Mouse (Mus musculus): ENCODE data around the gene Tent5c.
"Not testable (repeated sequence)": the region's sequence is repeated elsewhere in the genome, so short reads cannot be mapped to it uniquely, and the experiment has no call there.

Gene Tent5c

DNA sequence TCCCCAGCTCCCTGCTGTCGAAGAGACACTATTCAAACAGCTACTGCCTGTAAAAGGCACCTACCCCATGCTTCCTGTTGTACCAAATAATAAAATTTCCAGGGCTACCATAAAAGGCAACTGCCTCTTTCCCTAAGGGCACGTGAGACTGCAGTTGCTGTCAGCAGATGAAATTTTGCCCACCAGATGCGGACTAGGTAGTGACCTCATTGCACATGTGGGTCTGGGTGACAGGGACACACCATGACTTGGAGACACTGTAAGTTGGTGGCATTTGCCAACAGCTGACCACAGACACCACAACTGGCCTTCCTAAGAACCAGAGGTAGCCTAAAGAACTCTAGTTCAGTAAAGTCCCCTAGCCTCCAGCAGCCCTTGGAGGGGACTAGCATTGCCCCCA, 50.0 kb downstream of the Tent5c start:
- DNase-seq (ENCODE audit: low spot score in 2 of 2): no peak

DNA sequence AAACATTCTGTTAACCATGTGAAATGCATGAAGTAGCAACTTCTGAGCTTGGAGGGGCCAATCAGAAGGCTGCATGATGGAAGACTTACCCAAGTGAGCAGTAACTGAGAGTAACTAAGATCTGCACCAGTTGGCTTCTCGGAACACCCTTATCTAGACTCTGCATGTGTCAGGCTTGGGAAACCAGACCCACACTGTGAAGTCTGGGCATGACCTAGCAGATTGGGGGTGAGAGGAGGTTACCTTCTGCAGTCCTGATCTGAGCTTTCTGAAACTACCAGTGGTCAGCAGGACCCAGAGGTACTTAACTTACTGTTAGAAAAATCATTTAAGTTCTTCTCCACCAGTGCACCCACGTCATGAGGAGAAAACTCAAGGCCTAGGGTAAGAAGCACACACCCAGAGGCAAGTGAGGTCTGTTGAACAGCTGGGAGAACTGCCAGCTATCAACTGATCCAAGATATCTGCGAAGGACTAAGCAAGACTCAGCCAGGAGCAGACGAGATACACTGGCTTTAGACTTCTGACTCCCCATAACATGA, 50.6 kb downstream of the Tent5c start:
- no peak for DNase-seq (ENCODE audit: low spot score in 2 of 2)

DNA sequence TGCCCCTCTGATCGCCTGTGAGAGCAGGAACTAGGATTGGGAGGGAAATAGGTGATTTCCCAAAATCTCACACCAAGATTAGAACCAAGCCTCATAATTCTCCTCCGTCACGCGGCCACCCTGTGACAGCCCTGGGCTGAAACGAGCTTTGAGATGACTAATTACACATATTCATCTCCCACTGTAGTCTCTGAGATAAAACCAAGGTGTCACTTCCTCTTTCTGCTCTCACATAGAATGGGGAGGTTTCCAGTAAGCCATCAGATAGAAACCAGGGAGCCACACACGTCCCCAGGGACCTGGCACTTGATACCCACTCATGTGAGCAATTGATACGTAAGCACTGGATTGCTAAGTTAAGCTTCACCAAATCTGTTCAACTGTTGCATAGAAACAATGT, 52.4 kb downstream of the Tent5c start:
- DNase-seq (ENCODE audit: low spot score in 2 of 2): no peak

DNA sequence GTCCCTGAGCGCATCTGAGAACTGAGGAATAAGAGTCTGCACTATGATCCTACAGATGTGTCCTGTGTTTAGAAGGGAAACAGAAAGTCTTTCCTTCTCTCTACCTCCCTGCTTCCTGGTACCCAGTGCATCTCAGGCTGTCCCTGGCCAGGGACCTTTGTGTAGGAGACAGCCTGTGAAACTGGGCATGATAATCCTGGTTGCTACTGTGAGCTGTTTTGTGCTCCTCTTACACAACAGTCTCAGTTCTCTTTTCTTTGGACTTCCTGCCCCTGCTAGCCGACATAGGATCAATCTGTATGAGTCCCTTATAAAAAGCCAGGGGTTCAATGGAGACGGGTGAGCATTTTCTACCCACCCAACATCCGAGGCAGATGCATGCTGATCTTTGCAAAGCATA, 57.4 kb downstream of the Tent5c start:
- DNase-seq (ENCODE audit: low spot score in 2 of 2): no peak

DNA sequence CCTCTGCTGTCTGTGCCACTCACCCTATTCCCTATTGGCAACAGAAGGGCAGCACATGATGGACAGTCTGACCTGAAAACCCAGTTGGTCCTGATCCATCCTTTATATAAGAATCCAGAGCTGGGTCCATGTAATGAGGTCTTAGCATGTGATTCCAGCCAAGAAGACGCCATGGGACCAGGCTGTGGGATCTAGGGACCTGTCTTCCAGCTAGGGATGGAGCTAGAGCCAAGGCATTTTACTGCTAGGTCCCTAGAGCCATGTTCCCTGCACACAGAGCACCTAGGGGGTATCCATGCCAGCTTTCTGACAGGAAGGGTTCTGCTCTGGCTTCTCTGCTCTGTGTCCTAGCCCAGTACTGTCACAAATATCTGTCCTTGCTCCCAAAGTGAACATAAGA, 58.4 kb downstream of the Tent5c start:
- DNase-seq (ENCODE audit: low spot score in 2 of 2): no peak

DNA sequence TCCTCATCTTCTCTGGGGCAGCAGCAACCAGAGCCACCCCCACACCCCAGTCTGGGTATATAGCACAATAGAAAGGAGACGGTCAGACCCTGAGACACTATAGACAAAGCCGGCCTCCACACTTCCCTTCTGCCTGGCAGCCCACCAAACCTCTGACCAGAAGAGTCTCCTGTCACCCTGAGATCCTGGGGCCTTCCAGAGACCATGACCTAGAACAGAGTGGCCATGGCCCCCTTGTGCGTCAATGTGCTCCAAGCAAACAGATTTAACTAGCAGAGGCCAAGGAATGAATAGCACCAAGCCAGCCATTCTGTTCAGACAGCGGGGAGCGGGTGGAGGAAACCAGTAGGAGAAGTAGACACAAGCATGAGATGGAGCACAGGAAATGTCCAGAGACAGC, 59.0 kb downstream of the Tent5c start:
- DNase-seq (ENCODE audit: low spot score in 2 of 2): no peak

DNA sequence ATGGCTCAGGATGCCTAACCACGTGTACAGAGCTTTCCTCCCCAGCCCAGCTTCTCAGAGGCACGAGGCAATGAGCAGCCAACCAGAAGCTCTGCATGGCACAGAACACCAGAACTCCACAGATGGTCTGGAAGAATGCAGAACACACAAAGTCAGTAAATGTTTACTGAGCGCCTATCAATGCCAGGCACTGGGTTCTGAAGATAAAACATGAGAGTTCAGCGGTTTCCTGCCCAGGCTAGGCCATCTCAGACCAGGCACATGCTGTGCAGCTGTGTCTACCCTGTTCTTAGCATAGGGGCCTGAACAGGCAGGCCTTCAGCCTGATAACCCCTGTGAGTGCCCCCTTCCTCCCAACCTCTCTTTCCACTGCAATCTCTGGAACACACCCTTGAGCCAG, 59.5 kb downstream of the Tent5c start:
- DNase-seq (ENCODE audit: low spot score in 2 of 2): no peak

DNA sequence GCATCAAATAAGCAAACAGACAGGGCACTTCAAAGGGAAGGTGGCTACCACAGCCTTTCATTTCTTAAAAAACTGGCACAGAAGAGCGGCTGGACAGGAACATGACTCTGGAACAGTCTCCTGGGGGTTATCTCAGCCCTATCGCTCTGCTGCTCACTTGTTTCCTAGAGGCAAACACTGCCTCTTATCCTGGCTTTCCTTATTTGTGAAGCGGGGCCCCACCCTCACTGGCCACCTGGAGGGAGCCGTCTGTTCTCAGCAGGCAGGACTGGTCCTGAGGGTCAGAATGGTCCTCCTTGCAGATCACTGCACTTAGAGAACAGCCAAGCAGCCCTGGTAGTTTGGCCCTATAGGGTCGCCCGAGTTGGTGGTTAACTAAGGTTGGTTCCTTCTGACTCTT, 61.6 kb downstream of the Tent5c start:
- no peak for DNase-seq (ENCODE audit: low spot score in 2 of 2)

DNA sequence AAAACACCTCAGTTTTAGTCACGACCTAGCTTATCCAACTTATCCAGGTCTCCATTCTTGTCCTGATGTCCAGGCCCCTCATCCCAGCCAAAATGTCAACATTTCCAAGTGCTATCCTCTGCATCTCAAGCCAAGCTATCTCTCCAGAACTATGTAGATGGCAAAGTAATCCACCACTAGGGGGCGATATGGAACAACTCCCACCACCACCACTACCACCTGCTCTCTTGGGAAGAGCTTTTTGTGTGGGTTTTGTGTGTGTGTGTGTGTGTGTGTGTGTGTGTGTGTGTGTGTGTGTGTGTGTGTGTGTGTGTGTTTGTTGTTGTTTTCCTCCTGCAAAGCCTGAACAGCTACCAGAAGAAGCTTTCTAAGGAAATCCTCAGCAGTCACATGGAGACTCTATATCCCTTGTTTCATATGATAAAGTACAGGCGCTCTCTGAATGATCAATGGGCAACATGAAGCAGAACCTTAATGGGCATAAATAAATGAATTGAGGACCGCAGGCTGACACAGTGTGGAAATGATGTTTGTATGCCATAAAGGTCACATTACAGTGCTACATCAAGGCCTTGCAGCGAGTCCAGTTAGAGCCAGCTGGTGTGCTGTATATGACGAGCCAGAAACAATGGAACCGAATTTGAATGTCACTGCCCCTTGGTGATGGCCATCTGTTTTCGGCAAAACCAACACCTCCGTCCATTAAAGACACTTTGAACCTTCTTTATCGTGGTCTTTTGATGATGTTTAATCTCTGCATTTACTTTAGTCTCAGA, 66.5 kb downstream of the Tent5c start:
- DNase-seq (ENCODE audit: low spot score in 2 of 2): no peak

DNA sequence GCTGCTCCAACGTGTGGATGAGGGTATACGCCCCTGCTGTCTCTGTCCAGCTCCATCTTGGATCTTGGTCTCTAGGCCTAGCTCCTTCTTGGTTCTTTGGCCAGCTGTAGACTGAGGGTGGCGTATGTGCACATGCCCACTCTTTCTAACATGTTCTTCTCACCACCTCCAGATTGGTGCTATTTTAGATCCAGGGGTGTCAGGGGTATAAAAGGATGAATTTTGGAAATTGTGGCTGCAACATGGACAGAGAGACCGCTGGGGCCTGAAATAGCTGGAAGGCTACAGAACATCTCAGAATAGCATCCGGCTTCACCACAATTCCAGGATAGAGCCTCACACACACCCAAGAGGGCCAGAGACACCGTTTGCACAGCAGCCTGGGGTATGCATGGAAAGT, 67.8 kb downstream of the Tent5c start:
- no peak for DNase-seq (ENCODE audit: low spot score in 2 of 2)

DNA sequence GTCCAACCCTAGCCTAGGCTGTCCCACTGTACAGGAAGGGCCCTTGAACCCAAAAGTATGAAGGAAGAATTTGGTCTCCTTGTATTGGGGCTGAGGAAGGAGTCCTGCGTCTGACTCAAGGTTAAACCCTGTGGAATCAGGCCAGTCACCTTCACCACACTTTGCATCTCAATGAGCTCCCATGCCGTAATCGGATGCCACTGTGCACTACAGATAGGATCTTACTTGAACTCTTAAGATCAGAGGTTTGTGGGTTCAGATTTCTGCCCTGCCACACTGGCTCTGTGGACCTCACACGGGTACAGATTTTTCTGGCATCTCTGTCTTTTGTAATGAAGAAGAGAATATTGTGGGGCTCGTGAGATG, 68.5 kb downstream of the Tent5c start:
- DNase-seq (ENCODE audit: low spot score in 2 of 2): no peak

DNA sequence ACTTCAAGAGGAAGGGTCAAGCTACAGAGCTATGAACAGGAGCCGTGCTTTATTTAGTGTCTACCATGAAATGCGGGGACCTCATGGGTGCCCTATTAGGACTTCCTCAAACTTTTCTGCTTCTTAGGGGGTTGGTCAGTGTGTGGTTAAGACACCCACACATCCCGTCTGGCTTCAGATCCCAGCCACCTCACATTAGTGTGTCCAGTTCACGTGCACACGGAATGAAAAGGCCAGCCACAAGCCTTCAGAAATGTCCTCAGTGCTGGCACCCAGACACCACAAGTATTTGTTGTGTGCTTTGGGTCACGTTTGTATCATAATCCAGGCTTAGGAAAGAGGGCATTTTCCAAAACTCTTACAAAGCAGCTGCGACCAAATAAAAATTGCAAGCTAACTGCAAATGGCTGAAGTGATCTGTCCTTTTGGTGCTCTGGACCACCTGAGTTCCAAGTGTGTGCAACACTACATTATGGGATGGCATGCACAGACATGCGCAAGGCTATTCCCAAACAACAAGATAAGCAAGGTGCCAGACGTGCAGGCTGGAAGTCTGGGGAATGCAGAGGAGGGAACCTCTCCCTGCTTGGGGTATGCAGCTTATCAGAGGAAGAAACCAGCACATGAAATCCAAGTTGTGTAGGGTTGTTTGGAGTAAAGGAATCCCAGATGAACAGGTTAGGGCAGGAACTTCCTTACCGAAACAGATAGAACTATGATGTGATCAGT, 69.0 kb downstream of the Tent5c start:
- no peak for DNase-seq (ENCODE audit: low spot score in 2 of 2)

DNA sequence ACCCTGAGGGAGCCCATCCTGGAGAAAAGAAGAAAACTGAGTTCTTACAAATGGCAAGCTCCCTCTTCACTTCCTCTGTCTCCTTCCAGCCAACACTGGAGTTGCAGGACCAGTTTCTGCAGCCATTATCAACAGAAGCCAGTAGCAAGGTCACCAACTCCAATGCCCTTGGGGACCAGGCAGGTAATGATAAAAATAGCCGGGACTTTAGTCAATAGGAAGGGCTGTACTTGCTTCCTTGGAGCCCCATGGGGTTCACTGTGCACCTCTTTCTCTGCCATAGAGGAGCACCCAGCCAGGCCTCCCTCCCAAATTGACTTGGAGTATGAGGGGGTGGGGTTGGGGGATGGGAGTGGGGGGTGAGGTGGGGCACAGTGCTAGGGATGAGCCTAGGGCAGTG, 70.7 kb downstream of the Tent5c start:
- no peak for DNase-seq (ENCODE audit: low spot score in 2 of 2)

DNA sequence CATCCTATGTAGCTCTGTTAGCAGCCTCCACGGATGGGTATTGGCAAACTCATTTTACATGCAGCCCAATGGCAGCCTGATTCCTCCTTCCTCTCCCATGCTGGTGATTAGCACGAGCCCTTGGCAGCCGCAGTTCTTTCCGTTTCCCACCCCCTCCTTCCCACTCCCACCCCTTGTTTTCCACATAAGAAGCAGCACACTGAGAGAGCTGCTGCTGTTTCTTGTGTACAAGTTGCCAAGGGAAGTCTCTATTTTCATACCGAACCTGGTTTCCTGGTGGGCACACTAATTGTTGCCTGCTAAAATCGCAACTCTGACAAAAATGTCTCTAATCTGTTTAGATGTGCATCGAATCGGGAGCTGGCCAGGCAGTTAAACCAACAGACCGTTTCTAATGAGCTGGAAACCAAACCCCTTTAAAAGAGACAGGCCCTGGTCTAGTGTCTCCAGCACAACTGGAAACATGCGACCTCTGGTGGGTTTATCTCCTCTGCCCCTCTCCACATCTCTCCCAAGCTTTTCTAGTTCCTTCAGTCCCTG, 71.3 kb downstream of the Tent5c start:
- no peak for DNase-seq (ENCODE audit: low spot score in 2 of 2)

DNA sequence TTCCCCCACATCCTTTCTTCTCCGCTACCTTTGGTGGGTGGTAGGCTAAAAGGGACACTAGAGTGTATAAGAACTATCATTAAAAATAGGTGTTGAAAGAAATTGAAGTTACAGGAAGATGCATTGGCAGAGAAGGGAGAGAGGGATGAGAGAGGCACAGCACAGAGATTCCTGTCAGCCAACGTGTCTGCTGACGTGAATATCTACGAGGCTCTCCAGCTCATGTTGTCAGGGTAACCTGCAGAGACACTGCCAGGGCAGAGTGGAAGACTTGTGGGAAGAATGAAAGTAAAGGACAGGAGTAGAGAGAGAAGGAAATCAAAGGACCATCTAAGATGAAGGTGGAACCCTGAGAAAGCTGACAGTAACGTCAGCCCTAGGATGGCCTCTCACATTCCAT, 73.5 kb downstream of the Tent5c start:
- no peak for DNase-seq (ENCODE audit: low spot score in 2 of 2)

DNA sequence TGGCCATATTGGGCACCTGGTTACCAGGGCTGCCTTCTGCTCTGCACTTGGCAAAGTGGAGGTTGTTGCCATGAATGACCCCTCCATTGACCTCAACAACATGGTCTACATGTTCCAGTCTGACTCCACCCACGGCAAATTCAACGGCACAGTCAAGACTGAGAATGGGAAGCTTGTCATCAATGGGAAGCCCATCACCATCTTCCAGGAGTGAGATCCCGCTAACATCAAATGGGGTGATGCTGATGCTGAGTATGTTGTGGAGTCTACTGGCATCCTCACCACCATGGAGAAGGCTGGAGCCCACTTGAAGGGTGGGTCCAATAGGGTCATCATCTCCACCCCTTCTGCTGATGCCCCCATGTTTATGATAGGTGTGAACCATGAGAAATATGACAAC, 75.5 kb downstream of the Tent5c start:
- DNase-seq (ENCODE audit: low spot score in 2 of 2): not testable (repeated sequence)

DNA sequence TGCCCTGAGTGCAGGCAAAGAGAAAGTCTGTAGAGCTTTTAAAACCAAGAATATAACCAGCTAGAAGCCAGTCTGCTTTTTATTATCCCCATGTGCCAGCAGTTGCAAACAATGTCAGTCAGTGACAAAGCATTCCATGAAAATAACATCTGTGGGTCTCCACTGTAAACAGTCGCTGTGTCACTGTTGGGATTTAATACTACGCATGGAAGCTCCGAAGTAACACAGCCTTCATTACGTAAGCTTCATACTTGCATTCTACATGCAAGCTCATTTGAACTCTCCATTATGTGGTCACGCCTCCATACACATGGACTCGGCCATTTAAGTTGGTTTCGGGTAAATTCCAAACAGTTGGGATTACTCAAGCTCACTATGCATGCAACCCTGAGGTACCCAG, 77.2 kb downstream of the Tent5c start:
- DNase-seq (ENCODE audit: low spot score in 2 of 2): no peak

DNA sequence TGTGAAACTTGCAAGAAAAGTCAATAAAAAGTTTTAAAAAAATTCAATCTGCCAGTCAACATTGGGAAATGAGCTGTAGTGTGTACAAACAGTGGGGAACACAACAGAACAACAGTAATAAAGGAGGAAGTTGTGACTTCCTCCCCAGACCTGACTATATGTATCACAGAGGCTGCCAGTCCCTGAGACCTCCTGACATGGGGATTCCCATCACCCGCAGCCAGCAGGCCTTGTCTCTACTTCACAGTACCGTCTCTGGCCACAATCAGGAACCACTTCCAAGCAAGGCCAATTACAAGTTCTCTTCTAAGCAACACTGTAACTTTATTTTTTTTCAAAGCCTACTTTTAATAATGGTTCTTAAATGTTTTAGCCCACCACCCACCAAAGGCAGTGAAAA, 79.8 kb downstream of the Tent5c start:
- no peak for DNase-seq (ENCODE audit: low spot score in 2 of 2)

DNA sequence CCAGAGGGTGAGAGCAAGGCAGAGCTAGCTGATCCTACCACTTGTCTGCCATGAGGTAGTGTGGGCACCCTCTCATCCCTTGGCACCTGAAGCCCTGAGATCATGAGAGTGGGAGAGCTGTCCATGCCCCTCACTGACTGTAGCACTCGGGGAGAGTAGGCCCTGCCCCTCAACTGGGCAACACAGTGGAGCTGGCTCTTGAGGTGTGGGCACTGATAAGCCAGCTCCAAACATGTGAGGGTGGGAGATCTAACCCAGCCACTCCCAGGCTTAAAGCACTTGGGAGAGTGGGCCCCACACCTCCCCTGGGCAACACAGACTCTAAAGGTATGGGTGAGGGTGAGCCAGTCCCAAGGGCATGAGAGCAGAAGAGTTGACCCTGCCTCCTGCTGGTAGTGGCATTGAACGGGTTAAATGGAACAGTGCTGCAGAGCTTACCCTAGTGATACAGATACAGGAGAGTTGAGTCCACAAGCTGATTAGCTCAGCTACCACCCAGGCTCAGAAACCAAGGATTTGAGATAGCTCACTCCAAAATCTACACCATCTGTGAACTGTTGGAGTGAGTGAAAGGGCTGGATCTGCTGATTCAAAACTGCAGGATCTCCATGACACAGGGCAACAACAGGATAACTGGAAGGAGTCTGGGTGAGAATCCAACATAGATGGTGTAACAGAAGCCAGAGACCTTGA, 80.6 kb downstream of the Tent5c start:
- no peak for DNase-seq (ENCODE audit: low spot score in 2 of 2)

DNA sequence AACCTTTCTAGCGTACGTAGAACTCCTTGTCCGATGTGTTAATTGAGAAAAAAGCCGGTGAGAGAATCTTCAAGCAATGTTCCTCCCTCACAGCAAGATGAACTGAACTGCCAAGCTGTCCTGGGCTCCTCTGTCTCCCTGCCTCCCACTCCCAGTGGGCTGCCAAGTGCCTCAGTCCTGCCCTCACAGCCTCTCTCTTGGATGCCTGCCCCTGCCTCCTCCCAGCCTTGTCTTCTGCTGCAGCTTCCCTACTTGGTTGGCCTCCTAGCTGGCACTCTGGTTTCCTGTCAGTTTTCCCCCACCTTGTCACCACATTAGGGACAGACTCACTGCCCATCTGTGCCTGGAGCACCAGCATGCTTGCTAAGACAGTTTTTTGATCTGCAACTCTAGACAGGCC, 86.5 kb downstream of the Tent5c start:
- peak in 1 of 2 experiments; percentile 34 for DNase-seq (ENCODE audit: low spot score in 2 of 2)

All from urinary bladder, adult 18-20 months (tissue).